Mouse (Mus musculus): Measurements from ENCODE around the gene Sirt1. TPM values are rescaled to one million over a fixed set of nuclear protein-coding genes. Genes with fewer than 3 reads are reported as not detected.

Sirt1 gene
- total and polyA plus RNA-seq, 3 experiments: 11.5 to 24.7 (median 17.4) TPM

GRCm38 (mm10) chr10:63338914-63339643 is 42.4 kb downstream of the Sirt1 start:
- TF ChIP-seq USF1 (IDR thresholded peaks at IDR 0.05; ENCODE audit: low read depth, low read length) (peak; percentile 89), BHLHE40 (IDR thresholded peaks at IDR 0.05; ENCODE audit: low read depth, low read length) (peak; percentile 88), MAX (IDR thresholded peaks at IDR 0.05; ENCODE audit: low read length) (peak; percentile 52; the same call in 1 of the 2 replicates), TBP (conservative IDR thresholded peaks at IDR 0.05; ENCODE audit: low read depth, low read length) (peak; percentile 36; the same call in 1 of the 2 replicates), RCOR1 (conservative IDR thresholded peaks at IDR 0.05; ENCODE audit: low read depth, low read length) (0 out of 2 replicates have a peak, but pooled peaks have one; percentile 32), TCF12 (IDR thresholded peaks at IDR 0.05; ENCODE audit: low read depth, low read length) (peak; percentile 77), MAZ (IDR thresholded peaks at IDR 0.05; ENCODE audit: low read depth, low read length) (no peak), POLR2A (IDR thresholded peaks at IDR 0.05; ENCODE audit: low read depth, low read length) (peak; percentile 94), NELFE (IDR thresholded peaks at IDR 0.05; ENCODE audit: low read depth, low read length) (peak; percentile 93), JUN (IDR thresholded peaks at IDR 0.05; ENCODE audit: insufficient read depth, low read depth, low read length) (no peak), KAT2A (IDR thresholded peaks at IDR 0.05; ENCODE audit: insufficient replicate concordance, low read length) (no peak), POLR2AphosphoS2 (IDR thresholded peaks at IDR 0.05; ENCODE audit: low read depth, low read length) (0 out of 2 replicates have a peak, but pooled peaks have one; percentile 32), ETS1 (conservative IDR thresholded peaks at IDR 0.05; ENCODE audit: low read depth, low read length) (no peak), USF2 (conservative IDR thresholded peaks at IDR 0.05; ENCODE audit: low read depth, low read length) (peak; percentile 64; the same call in 1 of the 2 replicates), MAFK (IDR thresholded peaks at IDR 0.05; ENCODE audit: insufficient replicate concordance, low read length) (no peak), SIN3A (IDR thresholded peaks at IDR 0.05; ENCODE audit: low read length) (peak; percentile 84), MXI1 (IDR thresholded peaks at IDR 0.05; ENCODE audit: low read depth, low read length) (peak; percentile 25; the same call in 1 of the 2 replicates), ZMIZ1 (IDR thresholded peaks at IDR 0.05; ENCODE audit: low read depth, low read length) (peak; percentile 92), HCFC1 (IDR thresholded peaks at IDR 0.05; ENCODE audit: low read depth, low read length) (peak; percentile 44; the same call in 1 of the 2 replicates)
- peaks cover 6 to 22% of the 10 kb centered on the region in 2 experiments for H3K36me3 ChIP-seq (replicated peaks in 1 of 2; ENCODE audit: control insufficient read depth in 1 of 2, insufficient read depth in 1 of 2, low read length in 1 of 2)
- peak overlapping the region; percentile 23 to 95 (median 69) for H3K4me3 ChIP-seq (replicated peaks in 1 of 3; ENCODE audit: low read depth in 2 of 3, low read length in 2 of 3, poor library complexity in 1 of 3)
- H3K27me3 ChIP-seq (replicated peaks): peaks cover 4% of the 10 kb centered on the region
- peak overlapping the region; percentile 80 for H3K4me2 ChIP-seq (ENCODE audit: insufficient read depth, low read depth, poor library complexity, severe bottlenecking)
- H3K9ac ChIP-seq (ENCODE audit: insufficient read depth, low read depth): peak overlapping the region; percentile 97
- H3K27ac ChIP-seq (ENCODE audit: insufficient read depth, low read depth): no peak overlapping the region
- H3K9me3 ChIP-seq (replicated peaks; ENCODE audit: low read length): peaks cover 8% of the 10 kb centered on the region
- in situ Hi-C loops (cut with MboI; ENCODE audit: low pct_ligation_motif_present, low pct_unique_long_range_greater_than_20kb, low sequenced_read_pairs): no loop called here
- dilution Hi-C loops (cut with MboI; ENCODE audit: extremely low pct_ligation_motif_present, extremely low pct_unique_long_range_greater_than_20kb, low sequenced_read_pairs): no loop called here
- peaks cover 3 to 18% of the 10 kb centered on the region in 2 experiments; a peak in 3 of 4 replicates for H3K4me1 ChIP-seq (ENCODE audit: control insufficient read depth in 1 of 2, insufficient read depth in 2 of 2)
- DNase-seq (ENCODE audit: extremely low read depth): peak; percentile 70
- H3K79me2 ChIP-seq (replicated peaks; ENCODE audit: control insufficient read depth, extremely low read depth, insufficient read depth, poor library complexity, severe bottlenecking): peaks cover 21% of the 10 kb centered on the region

Measured in CH12.LX (cell line).